ENCODE assay signal across 12 mouse cellular contexts in genomic region chr14:30056031-30056766, GRCm38 (mm10). TPM values are rescaled to one million over a fixed set of nuclear protein-coding genes. Genes with fewer than 3 reads are reported as not detected.
DNase-seq lines count a peak whose midpoint lies in the region; ATAC-seq lines count a peak whose summit lies in the region.
"Had no signal": no experiment of that assay in that cellular context is flagged by ENCODE, and none has a peak within 500 bp of the region (broad histone marks: within the 10 kb centered on the region; RNA-seq: fewer than 3 reads in every experiment).

No protein-coding gene starts in this region.

- ATAC-seq in embryonic facial prominence, embryonic 15.5 days (ENCODE audit: insufficient number of reproducible peaks, low FRiP score, low TSS enrichment, low read depth): no peak
- ATAC-seq in hindbrain, embryonic 11.5 days (ENCODE audit: low FRiP score): 0 out of 2 replicates have a peak, but pooled peaks have one; percentile 33
- ATAC-seq: inflammation-experienced regulatory T-cells, adult 6 months had no signal

- no peaks in the 10 kb centered on the region for H3K9me3 ChIP-seq in embryonic facial prominence, embryonic 15.5 days (replicated peaks)
- H3K9me3 ChIP-seq in hindbrain, embryonic 11.5 days (ENCODE audit: control insufficient read depth, low read length): no peaks in the 10 kb centered on the region
- H3K9me3 ChIP-seq: midbrain, embryonic 12.5 days had no signal

- no peak overlapping the region for H3K4me3 ChIP-seq in embryonic facial prominence, embryonic 15.5 days (replicated peaks)
- no peak overlapping the region for H3K4me3 ChIP-seq in hindbrain, embryonic 11.5 days (ENCODE audit: low read depth, low read length)
- H3K4me3 ChIP-seq: midbrain, embryonic 12.5 days had no signal

- no peak overlapping the region for H3K4me2 ChIP-seq in embryonic facial prominence, embryonic 15.5 days (replicated peaks)
- no peak overlapping the region for H3K4me2 ChIP-seq in hindbrain, embryonic 11.5 days (replicated peaks; ENCODE audit: low read depth, low read length)
- H3K4me2 ChIP-seq: midbrain, embryonic 12.5 days had no signal

- no peaks in the 10 kb centered on the region for H3K36me3 ChIP-seq in embryonic facial prominence, embryonic 15.5 days
- no peaks in the 10 kb centered on the region for H3K36me3 ChIP-seq in hindbrain, embryonic 11.5 days (ENCODE audit: control insufficient read depth, insufficient read depth, low read length)
- H3K36me3 ChIP-seq: midbrain, embryonic 12.5 days had no signal

- no peaks in the 10 kb centered on the region for H3K27me3 ChIP-seq in embryonic facial prominence, embryonic 15.5 days
- H3K27me3 ChIP-seq in hindbrain, embryonic 11.5 days (ENCODE audit: control insufficient read depth, insufficient read depth, low read length): no peaks in the 10 kb centered on the region
- H3K27me3 ChIP-seq: midbrain, embryonic 12.5 days had no signal

- WGBS in embryonic facial prominence, embryonic 15.5 days: 52% methylated on average over 13 of the region's 13 CpGs
- 60% methylated on average over 13 of the region's 13 CpGs for WGBS in hindbrain, embryonic 11.5 days

- DNase-seq in left cerebral cortex, postnatal 4 days: peak; percentile 95
- DNase-seq in left cerebral cortex, adult 18-20 months (ENCODE audit: low spot score in 2 of 2): no peak
- DNase-seq in hindbrain, embryonic 11.5 days (ENCODE audit: low spot score): peak; percentile 6
- peak; percentile 48 to 81 for DNase-seq in lung, postnatal 4 days
- no peak for DNase-seq in yolk sac, embryonic 10.5 days (ENCODE audit: low spot score)
- no peak for DNase-seq in T-cell, adult 2 months (ENCODE audit: low spot score)
- DNase-seq in cerebellum, adult 9-11 months: no peak
- DNase-seq: thymus, postnatal 25 days had no signal

- H3K27ac ChIP-seq in embryonic facial prominence, embryonic 15.5 days (replicated peaks): peak overlapping the region; percentile 34; the same call in 1 of the 2 replicates
- no peak overlapping the region for H3K27ac ChIP-seq in hindbrain, embryonic 11.5 days (ENCODE audit: low read depth, low read length)
- H3K27ac ChIP-seq: midbrain, embryonic 12.5 days had no signal

- no peak overlapping the region for H3K9ac ChIP-seq in embryonic facial prominence, embryonic 15.5 days
- no peak overlapping the region for H3K9ac ChIP-seq in hindbrain, embryonic 11.5 days (ENCODE audit: low read depth, low read length)
- H3K9ac ChIP-seq: midbrain, embryonic 12.5 days had no signal

- H3K4me1 ChIP-seq in embryonic facial prominence, embryonic 15.5 days: peaks cover 11% of the 10 kb centered on the region; the same call in 1 of the 2 replicates
- H3K4me1 ChIP-seq in hindbrain, embryonic 11.5 days (replicated peaks; ENCODE audit: control insufficient read depth, insufficient read depth, low read length): 0 out of 2 replicates have a peak, but pooled peaks cover 2% of the 10 kb centered on the region

- intact Hi-C loops in left cerebral cortex, postnatal 4 days (cut with DNase I): no loop called here

RNA-seq across cellular contexts. Expression of gene Chdh, which starts 47.4 kb away (rescaled TPM):
- total RNA-seq in left cerebral cortex, postnatal 4 days (2021): 1 to 10 TPM in 1 of 2 experiments, under 1 TPM in 1; 0.94 to 1.2 TPM
- 1 to 10 TPM; 1.6 to 2.6 TPM for total RNA-seq in left cerebral cortex, adult 18-20 months (2021)
- polyA plus RNA-seq in embryonic facial prominence, embryonic 15.5 days (2015; fragmentation: Nextera tagmentation; extraction: Ambion mirVana): 1.6 and 1.7 TPM in 2 replicates
- polyA plus RNA-seq in hindbrain, embryonic 11.5 days (2014; fragmentation: Nextera tagmentation; extraction: Ambion mirVana): 0.04 TPM in 1 of 2 replicates, not detected in the other
- polyA plus RNA-seq: embryonic facial prominence, embryonic 11.5 days had no signal

RNA-seq across cellular contexts. Expression of gene Il17rb, which starts 47.5 kb away (rescaled TPM):
- 1 to 10 TPM; 1.2 to 2.4 TPM for total RNA-seq in left cerebral cortex, postnatal 4 days (2021)
- total RNA-seq in left cerebral cortex, adult 18-20 months (2021): under 1 TPM; 0.75 to 0.79 TPM
- polyA plus RNA-seq in embryonic facial prominence, embryonic 15.5 days (2015; fragmentation: Nextera tagmentation; extraction: Ambion mirVana): 2.2 TPM in 2 replicates
- polyA plus RNA-seq in hindbrain, embryonic 11.5 days (2014; fragmentation: Nextera tagmentation; extraction: Ambion mirVana): 0.96 and 0.97 TPM in 2 replicates

Comparison
In these comparisons a context has a peak if more than half of its experiments do, and no peak if none do; other contexts are left out.
1. DNase-seq: peak in left cerebral cortex, postnatal 4 days (single experiment), hindbrain, embryonic 11.5 days (single experiment) and lung, postnatal 4 days (2 of 2); none in left cerebral cortex, adult 18-20 months (0 of 2), yolk sac, embryonic 10.5 days (single experiment), T-cell, adult 2 months (single experiment) and cerebellum, adult 9-11 months (single experiment).